ENCODE assay signal across 30 mouse cellular contexts in the genomic region with DNA sequence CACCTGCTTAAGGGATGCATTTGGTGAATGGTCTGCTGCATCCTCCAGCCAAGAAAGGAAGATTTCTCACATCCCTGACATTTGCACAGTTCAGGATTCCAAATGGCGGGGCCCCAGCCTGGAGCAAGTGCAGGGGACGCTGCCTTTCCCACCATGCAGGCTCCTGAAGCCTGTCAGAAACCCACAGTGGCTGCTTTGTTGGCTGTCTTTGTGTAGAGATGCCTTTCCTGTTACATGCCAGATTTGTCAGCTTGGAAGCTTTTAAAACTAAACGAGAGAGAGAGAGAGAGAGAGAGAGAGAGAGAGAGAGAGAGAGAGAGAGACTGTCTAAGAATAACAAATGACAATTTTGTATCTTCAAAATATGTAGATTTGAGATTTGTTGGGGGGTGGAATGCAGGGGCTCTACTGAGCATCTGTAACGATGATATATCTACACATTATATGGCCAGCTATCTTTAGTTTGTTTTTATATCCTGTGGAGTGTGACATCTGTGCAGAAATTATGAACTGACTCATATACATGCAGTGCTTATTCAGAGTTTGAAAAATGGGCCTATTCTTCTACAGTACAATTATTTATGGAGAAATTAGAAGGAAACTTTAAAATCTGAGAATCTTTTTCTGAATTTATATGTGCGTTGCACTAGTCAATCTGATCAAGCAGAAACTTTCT.
DNase-seq lines count a peak whose midpoint lies in the region; ATAC-seq and TF ChIP-seq lines count a peak whose summit lies in the region.
"Had no signal": no experiment of that assay in that cellular context is flagged by ENCODE, and none has a peak within 500 bp of the region (broad histone marks: within the 10 kb centered on the region; RNA-seq: fewer than 3 reads in every experiment).

No protein-coding gene starts in this region.

- no peak overlapping the region for H3K9ac ChIP-seq in forebrain, embryonic 13.5 days
- no peak overlapping the region for H3K9ac ChIP-seq in hindbrain, embryonic 16.5 days (ENCODE audit: low read depth, low read length)
- H3K9ac ChIP-seq in hindbrain, embryonic 13.5 days = no peak overlapping the region
- H3K9ac ChIP-seq in forebrain, postnatal 0 days = no peak overlapping the region
- no peak overlapping the region for H3K9ac ChIP-seq in neural tube, embryonic 15.5 days (replicated peaks)
- no peak overlapping the region for H3K9ac ChIP-seq in heart, embryonic 12.5 days
- H3K9ac ChIP-seq: embryonic facial prominence, embryonic 13.5 days; heart, embryonic 13.5 days; kidney, embryonic 15.5 days; limb, embryonic 13.5 days; liver, embryonic 12.5 days; neural tube, embryonic 13.5 days; stomach, embryonic 15.5 days had no signal

- H3K4me3 ChIP-seq in forebrain, embryonic 10.5 days = no peak overlapping the region
- H3K4me3 ChIP-seq in forebrain, embryonic 13.5 days = no peak overlapping the region
- no peak overlapping the region for H3K4me3 ChIP-seq in hindbrain, embryonic 16.5 days (ENCODE audit: low read length)
- no peak overlapping the region for H3K4me3 ChIP-seq in hindbrain, embryonic 13.5 days
- no peak overlapping the region for H3K4me3 ChIP-seq in forebrain, postnatal 0 days (ENCODE audit: low read depth, low read length)
- H3K4me3 ChIP-seq in neural tube, embryonic 15.5 days (replicated peaks) = no peak overlapping the region
- H3K4me3 ChIP-seq in heart, embryonic 12.5 days = no peak overlapping the region
- H3K4me3 ChIP-seq: embryonic facial prominence, embryonic 13.5 days; erythroblast, embryonic 14.5 days; heart, embryonic 13.5 days; kidney, embryonic 15.5 days; limb, embryonic 13.5 days; liver, embryonic 12.5 days; myocyte; neural tube, embryonic 13.5 days; stomach, embryonic 15.5 days had no signal

- no peak; the same call in 1 of the 2 replicates for ATAC-seq in forebrain, embryonic 13.5 days
- peak; percentile 61; the same call in 1 of the 2 replicates for ATAC-seq in hindbrain, embryonic 16.5 days
- no peak for ATAC-seq in hindbrain, embryonic 13.5 days (ENCODE audit: low FRiP score)
- ATAC-seq in forebrain, postnatal 0 days = peak; percentile 66; the same call in 1 of the 2 replicates
- ATAC-seq in neural tube, embryonic 15.5 days (ENCODE audit: low FRiP score) = no peak
- ATAC-seq in heart, embryonic 12.5 days (ENCODE audit: insufficient number of reproducible peaks, low FRiP score) = no peak
- ATAC-seq: liver, embryonic 12.5 days had no signal

- H3K9me3 ChIP-seq in forebrain, embryonic 10.5 days = no peaks in the 10 kb centered on the region
- no peaks in the 10 kb centered on the region for H3K9me3 ChIP-seq in forebrain, embryonic 13.5 days (replicated peaks)
- no peaks in the 10 kb centered on the region for H3K9me3 ChIP-seq in hindbrain, embryonic 16.5 days (ENCODE audit: control insufficient read depth, low read length)
- no peaks in the 10 kb centered on the region for H3K9me3 ChIP-seq in hindbrain, embryonic 13.5 days
- no peaks in the 10 kb centered on the region for H3K9me3 ChIP-seq in forebrain, postnatal 0 days (ENCODE audit: low read length)
- no peaks in the 10 kb centered on the region for H3K9me3 ChIP-seq in neural tube, embryonic 15.5 days (replicated peaks)
- H3K9me3 ChIP-seq in heart, embryonic 12.5 days (replicated peaks) = no peaks in the 10 kb centered on the region
- H3K9me3 ChIP-seq: embryonic facial prominence, embryonic 13.5 days; heart, embryonic 13.5 days; kidney, embryonic 15.5 days; limb, embryonic 13.5 days; liver, embryonic 12.5 days; neural tube, embryonic 13.5 days; stomach, embryonic 15.5 days had no signal

- peak overlapping the region; percentile 69 for H3K27ac ChIP-seq in forebrain, embryonic 10.5 days
- H3K27ac ChIP-seq in forebrain, embryonic 13.5 days = no peak overlapping the region
- no peak overlapping the region for H3K27ac ChIP-seq in hindbrain, embryonic 16.5 days (ENCODE audit: low read depth, low read length)
- H3K27ac ChIP-seq in hindbrain, embryonic 13.5 days = no peak overlapping the region
- H3K27ac ChIP-seq in forebrain, postnatal 0 days (ENCODE audit: low read depth, low read length) = no peak overlapping the region
- H3K27ac ChIP-seq in neural tube, embryonic 15.5 days (replicated peaks) = no peak overlapping the region
- H3K27ac ChIP-seq in heart, embryonic 12.5 days (ENCODE audit: poor library complexity, severe bottlenecking) = no peak overlapping the region
- H3K27ac ChIP-seq: embryonic facial prominence, embryonic 13.5 days; heart, embryonic 13.5 days; kidney, embryonic 15.5 days; limb, embryonic 13.5 days; liver, embryonic 12.5 days; neural tube, embryonic 13.5 days; stomach, embryonic 15.5 days had no signal

- DNase-seq in forebrain, embryonic 10.5 days (ENCODE audit: extremely low spot score, low spot score) = no peak
- DNase-seq in Muller cell, postnatal 12 days (ENCODE audit: inconsistent ontology term) = peak; percentile 54
- DNase-seq in forebrain, postnatal 0 days = peak; percentile 14
- DNase-seq: cerebellum, adult 18-20 months; cerebellum, postnatal 14 days; gastrocnemius, postnatal 14 days; heart, adult 11 months; heart, postnatal 14 days; kidney, adult 11 months; kidney, postnatal 36 days; layer of hippocampus, postnatal 36 days; lung, adult 18-20 months; lung, postnatal 10 days; thymus, adult 18-20 months; thymus, postnatal 4 days had no signal

- no peaks in the 10 kb centered on the region for H3K36me3 ChIP-seq in forebrain, embryonic 10.5 days (replicated peaks)
- no peaks in the 10 kb centered on the region for H3K36me3 ChIP-seq in forebrain, embryonic 13.5 days (ENCODE audit: poor library complexity, severe bottlenecking)
- no peaks in the 10 kb centered on the region for H3K36me3 ChIP-seq in hindbrain, embryonic 16.5 days (ENCODE audit: control insufficient read depth, insufficient read depth, low read length)
- no peaks in the 10 kb centered on the region for H3K36me3 ChIP-seq in hindbrain, embryonic 13.5 days
- no peaks in the 10 kb centered on the region for H3K36me3 ChIP-seq in forebrain, postnatal 0 days (ENCODE audit: insufficient read depth)
- no peaks in the 10 kb centered on the region for H3K36me3 ChIP-seq in neural tube, embryonic 15.5 days
- H3K36me3 ChIP-seq in heart, embryonic 12.5 days = no peaks in the 10 kb centered on the region
- H3K36me3 ChIP-seq: embryonic facial prominence, embryonic 13.5 days; heart, embryonic 13.5 days; kidney, embryonic 15.5 days; limb, embryonic 13.5 days; liver, embryonic 12.5 days; neural tube, embryonic 13.5 days; stomach, embryonic 15.5 days had no signal

- peaks cover 41% of the 10 kb centered on the region for H3K4me1 ChIP-seq in forebrain, embryonic 10.5 days
- H3K4me1 ChIP-seq in forebrain, embryonic 13.5 days = peaks cover 32% of the 10 kb centered on the region
- peaks cover 7% of the 10 kb centered on the region for H3K4me1 ChIP-seq in hindbrain, embryonic 16.5 days (ENCODE audit: control insufficient read depth, insufficient read depth, low read depth, low read length)
- peaks cover 24% of the 10 kb centered on the region for H3K4me1 ChIP-seq in hindbrain, embryonic 13.5 days (replicated peaks)
- H3K4me1 ChIP-seq in forebrain, postnatal 0 days (ENCODE audit: insufficient read depth) = 0 out of 2 replicates have a peak, but pooled peaks cover 3% of the 10 kb centered on the region
- H3K4me1 ChIP-seq in neural tube, embryonic 15.5 days = peaks cover 13% of the 10 kb centered on the region
- no peaks in the 10 kb centered on the region for H3K4me1 ChIP-seq in heart, embryonic 12.5 days (replicated peaks)
- H3K4me1 ChIP-seq: embryonic facial prominence, embryonic 13.5 days; heart, embryonic 13.5 days; liver, embryonic 12.5 days; stomach, embryonic 15.5 days had no signal

- WGBS in forebrain, embryonic 10.5 days = 74% methylated on average over 5 of the region's 5 CpGs
- WGBS in forebrain, embryonic 13.5 days = 39% methylated on average over 5 of the region's 5 CpGs
- WGBS in hindbrain, embryonic 16.5 days = 43% methylated on average over 5 of the region's 5 CpGs
- 46% methylated on average over 5 of the region's 5 CpGs for WGBS in hindbrain, embryonic 13.5 days
- WGBS in forebrain, postnatal 0 days = 35% methylated on average over 5 of the region's 5 CpGs
- WGBS in neural tube, embryonic 15.5 days = 43% methylated on average over 5 of the region's 5 CpGs
- 45% methylated on average over 5 of the region's 5 CpGs for WGBS in heart, embryonic 12.5 days

- no peak for TF ChIP-seq CTCF in forebrain, postnatal 0 days (IDR thresholded peaks at IDR 0.05; ENCODE audit: low read depth)

- no peaks in the 10 kb centered on the region for H3K27me3 ChIP-seq in forebrain, embryonic 10.5 days (ENCODE audit: poor library complexity, severe bottlenecking)
- no peaks in the 10 kb centered on the region for H3K27me3 ChIP-seq in forebrain, embryonic 13.5 days
- H3K27me3 ChIP-seq in hindbrain, embryonic 16.5 days (replicated peaks; ENCODE audit: control insufficient read depth, insufficient read depth, low read length) = no peaks in the 10 kb centered on the region
- no peaks in the 10 kb centered on the region for H3K27me3 ChIP-seq in hindbrain, embryonic 13.5 days
- peaks cover 8% of the 10 kb centered on the region for H3K27me3 ChIP-seq in forebrain, postnatal 0 days (ENCODE audit: insufficient read depth, low read length)
- no peaks in the 10 kb centered on the region for H3K27me3 ChIP-seq in neural tube, embryonic 15.5 days (replicated peaks)
- no peaks in the 10 kb centered on the region for H3K27me3 ChIP-seq in heart, embryonic 12.5 days (replicated peaks)
- H3K27me3 ChIP-seq: embryonic facial prominence, embryonic 13.5 days; heart, embryonic 13.5 days; kidney, embryonic 15.5 days; limb, embryonic 13.5 days; liver, embryonic 12.5 days; neural tube, embryonic 13.5 days; stomach, embryonic 15.5 days had no signal

- H3K4me2 ChIP-seq in forebrain, embryonic 13.5 days = no peak overlapping the region
- no peak overlapping the region for H3K4me2 ChIP-seq in hindbrain, embryonic 16.5 days (ENCODE audit: low read length)
- H3K4me2 ChIP-seq in hindbrain, embryonic 13.5 days = no peak overlapping the region
- H3K4me2 ChIP-seq in forebrain, postnatal 0 days (ENCODE audit: low read depth) = no peak overlapping the region
- no peak overlapping the region for H3K4me2 ChIP-seq in neural tube, embryonic 15.5 days
- no peak overlapping the region for H3K4me2 ChIP-seq in heart, embryonic 12.5 days
- H3K4me2 ChIP-seq: embryonic facial prominence, embryonic 13.5 days; heart, embryonic 13.5 days; kidney, embryonic 15.5 days; limb, embryonic 13.5 days; liver, embryonic 12.5 days; midbrain, embryonic 11.5 days; neural tube, embryonic 13.5 days; stomach, embryonic 15.5 days had no signal

Comparison
In these comparisons a context has a peak if more than half of its experiments do, and no peak if none do; other contexts are left out.
1. ATAC-seq: peak in hindbrain, embryonic 16.5 days (single experiment) and forebrain, postnatal 0 days (single experiment); none in forebrain, embryonic 13.5 days (single experiment), hindbrain, embryonic 13.5 days (single experiment), neural tube, embryonic 15.5 days (single experiment) and heart, embryonic 12.5 days (single experiment).